Mouse (Mus musculus) lung, embryonic 16.5 days (tissue): Measurements from ENCODE around the gene Por. TPM values are rescaled to one million over a fixed set of nuclear protein-coding genes. Genes with fewer than 3 reads are reported as not detected.

ENCODE experiments used
- ATAC-seq: fragments of 200-750 bp; cut with Nextera tagmentation; 2 replicates; pipeline ENCODE4 v1.8.0; 2017; ENCODE audit warnings: low read depth, mild to moderate bottlenecking, moderate library complexity
- H3K27ac ChIP-seq: fragments of 300-500 bp; sonication (generic); 2 replicates; pipeline ENCODE4 v1.5.1; 2014; ENCODE audit warnings: mild to moderate bottlenecking, control low read depth, low read length
- H3K27me3 ChIP-seq: fragments of 300-500 bp; sonication (generic); 2 replicates; pipeline ENCODE4 v1.6.1; 2014; ENCODE audit warnings: low read depth, low read length, mixed read lengths; ENCODE audit not compliant: control insufficient read depth, insufficient read depth
- H3K36me3 ChIP-seq: fragments of 300-500 bp; sonication (generic); 2 replicates; pipeline ENCODE4 v1.6.1; 2014; ENCODE audit warnings: low read length; ENCODE audit not compliant: control insufficient read depth, insufficient read depth
- H3K4me1 ChIP-seq: fragments of 300-500 bp; sonication (generic); replicated peaks from 2 replicates; pipeline ENCODE4 v1.6.1; 2014; ENCODE audit warnings: low read length, mixed read lengths; ENCODE audit not compliant: control insufficient read depth, insufficient read depth
- H3K4me2 ChIP-seq: fragments of 300-500 bp; sonication (generic); 2 replicates; pipeline ENCODE4 v1.6.1; 2014; ENCODE audit warnings: low read depth, low read length, control low read depth
- H3K4me3 ChIP-seq: fragments of 300-500 bp; sonication (generic); 2 replicates; pipeline ENCODE4 v1.5.1; 2014; ENCODE audit warnings: mild to moderate bottlenecking, low read length, control low read depth
- H3K9ac ChIP-seq: fragments of 300-500 bp; sonication (generic); 2 replicates; pipeline ENCODE4 v1.6.1; 2014; ENCODE audit warnings: low read length, control low read depth
- H3K9me3 ChIP-seq: fragments of 300-500 bp; sonication (generic); 2 replicates; pipeline ENCODE4 v1.6.1; 2016; ENCODE audit warnings: low read length; ENCODE audit not compliant: control insufficient read depth
- WGBS: fragments of 180-500 bp; shearing (Covaris S2); extraction: QIAGEN DNeasy Blood & Tissue Kit; methylation state at CpG from one replicate; pipeline ENCODE4 v1.1.7; 2014; 5-methylcytosine and 5-hydroxymethylcytosine counted together
- polyA plus RNA-seq: library from polyadenylated mRNA; unstranded; fragments of >200 nt; fragmentation: Nextera tagmentation; extraction: Ambion mirVana; gene quantifications from 2 replicates; pipeline ENCODE4 v1.2.1, GENCODE M21; 2015

The Por gene
- polyA plus RNA-seq, 1 experiment from 2014 or later: 77.4 TPM

DNA sequence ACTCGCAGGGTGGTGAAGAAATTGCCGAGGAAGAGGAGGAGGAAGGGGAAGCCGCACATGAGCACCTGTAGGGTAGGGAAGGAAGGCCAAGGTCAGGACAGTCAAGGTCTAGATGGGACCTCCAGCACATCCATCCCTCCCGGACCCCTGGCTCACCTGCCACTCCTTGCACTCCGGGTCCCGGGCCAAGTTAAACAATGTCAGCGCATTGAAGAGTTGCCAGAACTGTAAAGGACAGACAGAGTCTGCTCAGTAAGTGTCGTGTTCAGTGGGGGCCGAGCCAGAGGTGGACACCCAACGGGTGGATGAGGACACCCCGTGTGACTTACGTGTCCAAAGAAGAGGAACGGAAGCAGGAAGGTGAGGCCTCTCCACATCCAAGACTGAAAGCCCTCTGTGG is 65.9 kb downstream of the Por start:
- 78% methylated on average over 13 of the region's 13 CpGs for WGBS
- Histone ChIP-seq H3K4me2 (no peak overlapping the region), H3K27ac (no peak overlapping the region), H3K9me3 (no peaks in the 10 kb centered on the region), H3K36me3 (peaks cover 49% of the 10 kb centered on the region), H3K9ac (no peak overlapping the region), H3K27me3 (no peaks in the 10 kb centered on the region), H3K4me1 (no peaks in the 10 kb centered on the region), H3K4me3 (no peak overlapping the region)
- ATAC-seq: no peak

DNA sequence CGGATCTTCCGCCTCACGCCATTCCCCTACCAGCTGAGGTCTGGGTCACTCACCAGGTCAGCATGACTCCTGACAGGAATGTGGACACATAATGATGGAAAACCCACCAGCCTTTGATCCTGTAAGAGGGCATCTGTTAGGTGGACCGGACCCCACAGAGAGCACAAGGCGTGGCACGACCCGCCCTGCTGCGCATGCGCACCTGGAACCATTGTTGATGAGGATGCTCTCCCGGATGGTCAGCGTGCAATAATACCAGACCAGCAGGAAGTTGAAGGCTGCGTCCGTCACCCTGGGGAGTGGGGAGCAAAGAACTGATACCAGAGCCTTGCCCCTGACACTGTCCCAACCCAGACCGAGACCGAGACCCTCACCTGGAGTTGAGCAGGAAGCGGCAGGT is 66.7 kb downstream of the Por start:
- Histone ChIP-seq H3K4me1 (no peaks in the 10 kb centered on the region), H3K9me3 (no peaks in the 10 kb centered on the region), H3K4me2 (no peak overlapping the region), H3K4me3 (no peak overlapping the region), H3K9ac (no peak overlapping the region), H3K27ac (no peak overlapping the region), H3K36me3 (peaks cover 43% of the 10 kb centered on the region), H3K27me3 (no peaks in the 10 kb centered on the region)
- ATAC-seq: no peak
- 88% methylated on average over 16 of the region's 16 CpGs for WGBS

DNA sequence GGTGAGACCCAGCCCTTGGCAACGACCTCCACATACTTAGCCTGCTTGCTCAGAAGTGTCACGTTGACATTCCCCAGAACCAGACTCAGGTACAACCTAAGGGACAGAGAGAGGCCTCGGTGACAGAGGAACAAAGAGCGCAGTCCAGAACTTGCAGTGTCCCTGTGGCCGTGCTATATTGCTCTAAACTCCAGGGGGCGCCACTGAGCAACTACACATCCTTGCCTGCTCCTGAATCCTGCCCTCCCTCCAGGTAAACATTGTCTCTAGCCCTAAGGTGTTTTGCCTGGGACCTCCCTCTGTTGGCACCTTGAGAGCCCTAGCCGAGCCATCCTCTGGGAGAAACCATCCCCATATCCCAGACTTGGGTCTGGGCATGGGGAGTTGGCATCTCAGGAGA is 67.3 kb downstream of the Por start:
- H3K9ac ChIP-seq: no peak overlapping the region
- H3K36me3 ChIP-seq: peaks cover 42% of the 10 kb centered on the region
- no peak overlapping the region for H3K4me3 ChIP-seq
- H3K4me2 ChIP-seq: no peak overlapping the region
- no peaks in the 10 kb centered on the region for H3K9me3 ChIP-seq
- H3K27me3 ChIP-seq: no peaks in the 10 kb centered on the region
- ATAC-seq: no peak
- 74% methylated on average over 7 of the region's 7 CpGs for WGBS
- no peaks in the 10 kb centered on the region for H3K4me1 ChIP-seq
- H3K27ac ChIP-seq: no peak overlapping the region

DNA sequence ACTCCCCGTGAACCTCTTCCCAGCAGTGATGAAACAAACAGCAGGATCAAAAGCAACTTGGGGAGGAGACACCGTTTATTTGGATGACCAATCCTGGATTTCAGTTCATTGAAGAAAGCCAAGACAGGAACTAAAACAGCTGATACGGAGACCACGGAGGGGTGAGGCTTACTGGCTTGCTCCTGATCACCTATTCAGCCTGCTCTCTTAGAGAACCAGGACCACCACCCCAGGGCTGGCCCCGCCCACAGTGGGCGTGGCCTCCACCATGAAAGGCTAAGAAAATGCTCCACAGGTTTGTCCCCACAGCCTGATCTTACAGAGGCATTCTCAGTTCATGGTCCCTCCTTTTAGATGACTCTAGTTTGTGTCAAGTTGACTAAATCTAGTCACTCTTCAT is 68.4 kb downstream of the Por start:
- Histone ChIP-seq H3K27me3 (no peaks in the 10 kb centered on the region), H3K36me3 (peaks cover 33% of the 10 kb centered on the region), H3K9me3 (no peaks in the 10 kb centered on the region), H3K9ac (no peak overlapping the region), H3K4me2 (no peak overlapping the region), H3K4me3 (no peak overlapping the region), H3K27ac (no peak overlapping the region), H3K4me1 (peaks cover 4% of the 10 kb centered on the region)
- ATAC-seq: no peak
- WGBS: 19% methylated on average over 6 of the region's 6 CpGs

DNA sequence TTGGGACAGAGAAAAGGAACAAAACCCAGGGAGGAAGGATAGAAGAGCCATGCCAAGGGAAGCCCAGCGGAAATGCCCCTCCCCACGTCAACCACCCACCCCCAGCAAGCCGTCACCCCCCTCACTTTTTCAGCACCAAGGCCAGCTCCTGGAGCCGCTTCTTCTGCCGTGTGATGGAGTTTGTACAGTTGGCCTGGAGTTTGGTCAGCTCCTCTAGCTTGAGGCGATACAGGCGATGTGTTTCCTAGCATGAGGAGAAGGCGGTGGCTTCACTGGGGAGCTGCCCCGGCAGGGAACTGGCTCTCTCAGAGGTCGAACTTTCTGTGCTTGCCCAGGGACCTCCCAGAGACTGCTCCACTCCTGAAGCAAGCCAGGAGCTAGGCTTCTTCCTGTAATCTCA is 72.3 kb downstream of the Por start:
- Histone ChIP-seq H3K9me3 (no peaks in the 10 kb centered on the region), H3K27ac (no peak overlapping the region), H3K4me2 (no peak overlapping the region), H3K36me3 (no peaks in the 10 kb centered on the region; the same call in 1 of the 2 replicates), H3K27me3 (no peaks in the 10 kb centered on the region), H3K9ac (no peak overlapping the region), H3K4me1 (peaks cover 6% of the 10 kb centered on the region), H3K4me3 (no peak overlapping the region)
- 53% methylated on average over 10 of the region's 10 CpGs for WGBS
- ATAC-seq: no peak

DNA sequence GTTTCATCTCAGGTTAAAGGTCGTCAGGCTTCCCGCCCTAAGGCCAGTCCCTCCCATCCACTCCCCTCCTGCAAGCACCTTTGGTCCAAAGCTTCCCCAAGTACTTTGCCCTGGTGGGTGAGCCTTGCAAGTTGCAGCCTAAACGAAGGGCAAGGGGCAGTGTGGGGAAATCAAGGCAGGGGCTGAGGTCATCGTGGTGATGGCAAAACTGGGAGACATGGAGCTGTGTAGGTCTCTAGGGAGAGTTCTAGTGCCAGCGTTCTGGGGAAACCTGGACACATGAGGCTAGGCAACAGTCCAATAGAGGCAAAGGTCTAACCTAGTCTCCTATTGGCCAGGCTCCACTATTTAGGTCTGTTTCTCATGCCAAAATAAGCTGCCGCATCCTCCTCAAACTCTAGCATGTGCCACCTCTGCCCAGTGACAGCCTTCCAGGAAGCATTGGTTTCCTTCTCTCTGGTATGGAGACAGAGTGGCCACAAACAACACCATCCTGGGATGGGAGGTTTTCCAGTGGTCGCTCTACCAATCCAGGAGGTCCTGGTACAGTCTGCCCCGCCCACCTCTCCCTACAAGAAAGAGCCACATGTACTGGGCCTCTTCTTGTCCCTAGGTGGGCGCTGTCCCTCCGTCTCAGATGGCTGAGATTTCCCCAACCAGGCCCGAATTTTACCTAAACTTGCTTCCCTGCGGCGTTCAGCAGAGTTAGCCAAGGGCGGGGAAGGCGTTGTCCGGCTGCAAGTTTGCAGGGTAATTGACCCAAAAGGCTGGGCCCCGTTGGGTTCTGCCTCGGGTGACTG is 73.3 kb downstream of the Por start:
- Histone ChIP-seq H3K36me3 (no peaks in the 10 kb centered on the region; the same call in 1 of the 2 replicates), H3K9ac (peak overlapping the region; percentile 84), H3K4me2 (peak overlapping the region; percentile 91), H3K27ac (no peak overlapping the region), H3K9me3 (no peaks in the 10 kb centered on the region), H3K4me1 (peaks cover 6% of the 10 kb centered on the region), H3K27me3 (no peaks in the 10 kb centered on the region), H3K4me3 (peak overlapping the region; percentile 92)
- WGBS: 20% methylated on average over 18 of the region's 18 CpGs
- peak; percentile 54 for ATAC-seq

DNA sequence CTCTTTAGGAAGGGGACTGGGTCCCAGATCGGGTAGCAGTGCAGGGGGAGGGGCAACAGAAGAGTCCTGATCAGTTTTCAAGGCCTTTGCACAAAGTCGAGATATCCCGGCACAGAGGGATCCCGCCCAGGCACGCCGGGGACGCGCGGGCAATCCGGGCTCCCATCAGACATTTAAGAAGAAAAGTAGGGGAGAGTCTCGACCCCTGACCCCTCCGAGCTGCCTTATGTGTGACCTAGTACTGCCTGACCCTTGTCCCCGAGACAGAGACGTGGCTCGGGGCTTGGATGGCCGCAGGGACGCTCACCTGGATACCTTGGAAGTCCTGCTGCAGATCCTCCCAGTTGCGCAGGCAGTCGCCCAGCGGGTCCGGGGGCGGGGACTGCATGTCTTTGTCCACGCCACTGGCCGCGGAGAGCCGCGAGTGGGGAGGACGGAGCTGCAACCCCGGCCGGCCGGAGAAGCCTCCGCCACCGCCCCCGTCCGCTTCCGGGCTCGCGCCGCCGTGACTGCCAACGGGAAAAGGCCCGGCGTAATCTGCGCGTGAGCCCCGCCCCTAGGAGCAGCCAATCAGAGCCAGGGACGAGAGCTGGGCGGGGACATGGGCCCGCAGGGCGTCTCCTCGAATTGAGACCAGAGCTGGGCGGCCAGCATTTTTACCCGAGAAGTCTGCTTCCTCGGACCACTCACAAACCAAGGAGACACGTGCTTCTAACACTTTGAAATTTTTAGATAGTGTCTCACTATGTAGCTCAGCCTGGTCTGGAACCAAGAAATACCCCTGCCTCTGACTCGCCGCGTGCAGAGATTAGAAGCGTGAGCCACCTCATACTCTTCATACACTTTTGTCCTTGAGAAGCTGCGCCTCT is 74.1 kb downstream of the Por start, which contains the start of gene Tmem120a:
Tmem120a (minus strand) TSS at position 708 of the 869 bp plus-strand sequence.
- peak within 1 kb of the TSS; percentile 91 for H3K4me2 ChIP-seq
- peak; percentile 99 for ATAC-seq
- H3K27me3 ChIP-seq: no peaks in the 10 kb centered on the region
- H3K27ac ChIP-seq: peak within 1 kb of the TSS; percentile 43
- H3K9me3 ChIP-seq: no peaks in the 10 kb centered on the region
- peak within 1 kb of the TSS; percentile 84 for H3K9ac ChIP-seq
- H3K4me3 ChIP-seq: peak within 1 kb of the TSS; percentile 92
- under 1% methylated on average over 59 of the region's 60 CpGs for WGBS
- peaks cover 6% of the 10 kb centered on the region for H3K4me1 ChIP-seq
- H3K36me3 ChIP-seq: no peaks in the 10 kb centered on the region; the same call in 1 of the 2 replicates

DNA sequence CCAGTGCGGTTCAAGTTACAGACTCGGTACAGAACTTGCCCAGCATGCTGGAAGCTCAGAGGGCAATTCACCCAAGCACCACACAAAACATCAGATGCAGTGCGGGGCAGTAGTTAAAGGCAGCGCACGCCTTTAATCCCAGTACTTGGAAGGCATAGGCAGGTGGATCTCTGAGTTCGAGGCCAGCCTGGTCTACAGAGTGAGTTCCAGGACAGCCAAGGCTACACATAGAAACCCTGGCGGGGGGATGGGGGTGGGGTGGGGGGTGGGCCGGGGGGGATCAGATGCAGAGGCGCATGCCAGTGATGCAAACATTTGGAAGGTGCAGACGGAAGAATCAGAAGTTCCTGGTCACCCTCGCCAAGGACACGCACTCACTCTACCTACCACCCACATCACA is 74.9 kb downstream of the Por start:
- ATAC-seq: no peak
- H3K9me3 ChIP-seq: no peaks in the 10 kb centered on the region
- H3K36me3 ChIP-seq: no peaks in the 10 kb centered on the region; the same call in 1 of the 2 replicates
- H3K27me3 ChIP-seq: no peaks in the 10 kb centered on the region
- peak overlapping the region; percentile 92 for H3K4me3 ChIP-seq
- peaks cover 6% of the 10 kb centered on the region for H3K4me1 ChIP-seq
- peak overlapping the region; percentile 91 for H3K4me2 ChIP-seq
- WGBS: 20% methylated on average over 12 of the region's 12 CpGs
- H3K9ac ChIP-seq: peak overlapping the region; percentile 55
- peak overlapping the region; percentile 43; the same call in 1 of the 2 replicates for H3K27ac ChIP-seq

DNA sequence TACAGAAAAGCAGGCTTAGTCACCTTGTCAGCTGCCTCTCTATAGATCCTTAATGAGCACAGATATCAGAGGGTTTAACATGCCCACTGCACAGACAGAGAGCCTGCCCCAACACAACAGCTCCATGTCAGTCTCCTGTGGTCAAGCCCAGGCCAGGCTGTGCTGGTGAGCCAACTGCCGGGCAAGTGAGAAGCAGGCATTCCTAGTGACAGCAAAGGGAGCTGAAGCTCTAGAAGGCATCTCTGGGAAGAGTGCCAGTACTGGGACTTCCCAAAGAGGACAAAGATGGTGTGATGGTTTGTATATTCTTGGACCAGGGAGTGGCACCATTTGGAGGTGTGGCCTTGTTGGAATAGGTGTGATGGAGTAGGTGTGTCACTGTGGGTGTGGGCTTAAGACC is 81.2 kb downstream of the Por start:
- Histone ChIP-seq H3K9me3 (peaks cover 2% of the 10 kb centered on the region; the same call in 1 of the 2 replicates), H3K9ac (no peak overlapping the region), H3K36me3 (no peaks in the 10 kb centered on the region), H3K4me2 (no peak overlapping the region), H3K27ac (no peak overlapping the region), H3K4me1 (no peaks in the 10 kb centered on the region), H3K4me3 (no peak overlapping the region), H3K27me3 (no peaks in the 10 kb centered on the region)
- ATAC-seq: no peak
- 78% methylated on average over 1 of the region's 1 CpGs for WGBS
